Mouse (Mus musculus) forebrain, postnatal 0 days (tissue): ENCODE results near the gene Ccr8. TPM values are rescaled to one million over a fixed set of nuclear protein-coding genes. Genes with fewer than 3 reads are reported as not detected.
"Not testable (repeated sequence)": the region's sequence is repeated elsewhere in the genome, so short reads cannot be mapped to it uniquely, and the experiment has no call there.

Experiments
- ATAC-seq: fragments of 200-750 bp; cut with Nextera tagmentation; 2 replicates; pipeline ENCODE4 v1.8.0; 2017; ENCODE audit warnings: mild to moderate bottlenecking, moderate library complexity
- DNase-seq: peaks from one replicate; pipeline ENCODE4 v3.0.0-alpha.2; 2015
- H3K27ac ChIP-seq: fragments of 300-500 bp; sonication (generic); 2 replicates; pipeline ENCODE4 v1.5.1; 2014; ENCODE audit warnings: low read depth, mild to moderate bottlenecking, antibody characterized with exemption, low read length, moderate library complexity, mixed read lengths
- H3K27me3 ChIP-seq: fragments of 300-500 bp; sonication (generic); 2 replicates; pipeline ENCODE4 v1.6.1; 2014; ENCODE audit warnings: mild to moderate bottlenecking, low read length, mixed read lengths; ENCODE audit not compliant: insufficient read depth
- H3K36me3 ChIP-seq: fragments of 300-500 bp; sonication (generic); 2 replicates; pipeline ENCODE4 v1.6.1; 2014; ENCODE audit warnings: mild to moderate bottlenecking, moderate library complexity; ENCODE audit not compliant: insufficient read depth
- H3K4me1 ChIP-seq: fragments of 300-500 bp; sonication (generic); 2 replicates; pipeline ENCODE4 v1.6.1; 2014; ENCODE audit warnings: antibody characterized with exemption; ENCODE audit not compliant: insufficient read depth
- H3K4me2 ChIP-seq: fragments of 300-500 bp; sonication (generic); 2 replicates; pipeline ENCODE4 v1.6.1; 2014; ENCODE audit warnings: low read depth, mild to moderate bottlenecking, moderate library complexity
- H3K4me3 ChIP-seq: fragments of 300-500 bp; sonication (generic); 2 replicates; pipeline ENCODE4 v1.5.1; 2014; ENCODE audit warnings: low read depth, low read length, mixed read lengths
- H3K9ac ChIP-seq: fragments of 300-500 bp; sonication (generic); 2 replicates; pipeline ENCODE4 v1.6.1; 2014; ENCODE audit warnings: mild to moderate bottlenecking
- H3K9me3 ChIP-seq: fragments of 300-500 bp; sonication (generic); 2 replicates; pipeline ENCODE4 v1.6.1; 2016; ENCODE audit warnings: low read length
- CTCF ChIP-seq: sonication (generic); IDR thresholded peaks from 2 replicates; pipeline ENCODE4 v1.5.1; 2016; ENCODE audit warnings: antibody characterized with exemption, control low read depth, low read depth
- WGBS: fragments of 180-500 bp; shearing (Covaris S2); extraction: QIAGEN DNeasy Blood & Tissue Kit; methylation state at CpG from one replicate; pipeline ENCODE4 v1.1.7; 2014; 5-methylcytosine and 5-hydroxymethylcytosine counted together
- polyA plus RNA-seq: library from polyadenylated mRNA; unstranded; fragments of >200 nt; fragmentation: Nextera tagmentation; extraction: Ambion mirVana; gene quantifications from 2 replicates; pipeline ENCODE4 v1.2.1, GENCODE M21; 2015
- total RNA-seq: library from RNA; depleted of rRNA; stranded (reverse); fragments of >200 nt; gene quantifications from 2 replicates; pipeline ENCODE4 v1.2.3, GENCODE M21; 2014

The Ccr8 gene
- total and polyA plus RNA-seq, 2 experiments from 2014 or later: not detected

DNA sequence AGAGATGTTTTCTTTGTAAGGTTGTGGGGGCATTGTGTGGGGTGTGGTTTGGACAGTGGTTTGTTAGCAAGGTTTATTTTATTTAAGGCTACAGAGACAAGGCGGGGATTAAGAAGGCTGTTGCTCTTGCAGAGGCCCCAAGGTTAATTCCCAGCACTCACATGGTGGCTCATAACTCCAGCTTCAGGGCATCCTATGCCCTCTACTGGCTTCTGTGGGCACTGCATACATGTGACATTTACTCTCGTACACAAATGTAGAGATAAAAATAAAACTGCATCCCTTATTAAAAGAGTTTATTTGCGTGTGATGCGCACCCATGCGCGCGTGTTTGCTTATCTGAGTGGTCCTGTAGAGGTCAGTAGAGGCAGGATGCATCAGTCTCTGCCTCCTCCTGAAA is 2.8 kb upstream of the Ccr8 start:
- Histone ChIP-seq H3K4me3 (no peak overlapping the region), H3K36me3 (no peaks in the 10 kb centered on the region), H3K9ac (no peak overlapping the region), H3K27ac (no peak overlapping the region), H3K4me2 (no peak overlapping the region), H3K27me3 (no peaks in the 10 kb centered on the region), H3K4me1 (no peaks in the 10 kb centered on the region), H3K9me3 (no peaks in the 10 kb centered on the region)
- DNase-seq: no peak
- TF ChIP-seq CTCF: peak; percentile 21; the same call in 1 of the 2 replicates
- no peak for ATAC-seq
- WGBS: 88% methylated on average over 7 of the region's 7 CpGs

DNA sequence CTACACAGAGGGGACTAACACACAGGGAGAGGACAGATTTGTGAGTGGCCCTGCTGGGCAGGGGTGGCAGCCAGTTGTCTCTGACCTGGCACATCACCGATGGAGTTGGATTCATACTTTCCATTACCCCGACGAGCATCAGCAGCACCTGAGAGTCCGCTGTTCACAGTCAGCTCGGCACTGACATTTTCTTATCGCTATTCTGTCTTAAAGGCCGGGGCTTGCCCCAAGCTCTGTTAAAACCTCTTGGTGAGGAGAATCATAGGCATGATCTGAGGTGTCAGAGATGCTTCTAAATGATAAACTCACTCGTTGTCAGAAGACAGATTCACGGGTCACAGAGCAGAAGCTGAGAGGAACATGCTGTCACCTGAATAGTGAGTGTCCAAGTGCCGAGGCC is 828 bp upstream of the Ccr8 start:
- TF ChIP-seq CTCF: no peak
- Histone ChIP-seq H3K36me3 (no peaks in the 10 kb centered on the region), H3K9ac (no peak overlapping the region), H3K27me3 (no peaks in the 10 kb centered on the region), H3K4me2 (no peak overlapping the region), H3K4me1 (no peaks in the 10 kb centered on the region), H3K27ac (no peak overlapping the region), H3K9me3 (no peaks in the 10 kb centered on the region), H3K4me3 (no peak overlapping the region)
- DNase-seq (no peak), ATAC-seq (no peak)
- WGBS: 85% methylated on average over 10 of the region's 10 CpGs

DNA sequence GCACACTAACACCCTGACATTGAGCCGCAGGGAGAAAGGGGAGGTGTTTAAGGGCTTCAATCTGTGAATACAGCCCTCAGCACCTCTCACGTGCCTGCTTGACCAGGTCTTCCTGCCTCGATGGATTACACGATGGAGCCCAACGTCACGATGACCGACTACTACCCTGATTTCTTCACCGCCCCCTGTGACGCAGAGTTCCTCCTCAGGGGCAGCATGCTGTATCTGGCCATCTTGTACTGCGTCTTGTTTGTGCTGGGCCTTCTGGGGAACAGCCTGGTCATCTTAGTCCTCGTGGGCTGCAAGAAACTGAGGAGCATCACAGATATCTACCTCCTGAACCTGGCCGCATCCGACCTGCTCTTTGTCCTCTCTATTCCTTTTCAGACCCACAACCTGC is 1.8 kb downstream of the Ccr8 start:
- Histone ChIP-seq H3K27me3 (no peaks in the 10 kb centered on the region), H3K4me3 (no peak overlapping the region), H3K27ac (no peak overlapping the region), H3K4me1 (no peaks in the 10 kb centered on the region), H3K4me2 (no peak overlapping the region), H3K9me3 (no peaks in the 10 kb centered on the region), H3K36me3 (no peaks in the 10 kb centered on the region), H3K9ac (no peak overlapping the region)
- DNase-seq (no peak), ATAC-seq (no peak)
- no peak for TF ChIP-seq CTCF
- WGBS: 92% methylated on average over 13 of the region's 13 CpGs

DNA sequence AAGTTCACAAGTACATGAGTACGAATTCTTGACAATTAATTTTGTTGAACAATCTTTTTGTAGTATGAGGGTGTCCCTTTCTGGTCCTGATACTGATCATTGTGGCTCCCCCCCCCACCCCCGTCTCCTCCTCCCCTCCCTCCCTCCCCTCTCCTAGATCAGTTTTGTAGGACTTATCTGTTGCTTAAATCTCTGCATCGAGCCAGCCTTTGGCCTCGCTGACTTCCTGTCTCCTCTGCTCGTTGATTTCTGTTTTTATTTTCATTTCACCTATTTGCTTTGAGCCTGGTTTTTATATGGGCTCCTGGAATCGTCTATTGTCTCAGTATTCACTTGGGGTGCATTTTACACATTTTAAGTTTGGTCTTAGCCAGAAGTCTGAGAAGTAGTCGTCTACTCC is 4.0 kb downstream of the Ccr8 start:
- WGBS: 77% methylated on average over 7 of the region's 7 CpGs
- Histone ChIP-seq H3K27me3 (no peaks in the 10 kb centered on the region; the same call in 1 of the 2 replicates), H3K27ac (no peak overlapping the region), H3K4me1 (no peaks in the 10 kb centered on the region), H3K4me2 (no peak overlapping the region), H3K36me3 (no peaks in the 10 kb centered on the region), H3K4me3 (no peak overlapping the region), H3K9me3 (no peaks in the 10 kb centered on the region), H3K9ac (no peak overlapping the region)
- ATAC-seq: no peak
- DNase-seq: no peak
- TF ChIP-seq CTCF: no peak

DNA sequence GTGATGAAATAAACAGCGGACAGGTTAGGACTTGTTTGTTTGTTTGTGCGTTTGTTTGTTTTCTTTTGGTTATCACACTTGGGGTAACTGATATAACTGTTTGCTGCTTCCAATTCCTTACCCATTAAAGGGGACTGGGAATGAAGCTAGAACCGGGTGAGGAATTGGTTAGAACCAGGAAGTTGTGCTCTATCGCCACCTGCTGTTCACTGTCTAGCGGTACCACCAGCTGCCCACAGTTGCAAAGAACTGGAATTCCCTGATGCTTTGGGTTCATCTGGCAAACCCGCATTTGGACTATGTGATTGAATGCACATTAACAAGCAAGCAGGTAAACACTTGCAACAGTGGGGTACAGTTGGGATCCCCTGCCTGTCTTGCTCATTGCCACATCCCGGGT is 6.8 kb downstream of the Ccr8 start:
- Histone ChIP-seq H3K27ac (no peak overlapping the region), H3K9me3 (no peaks in the 10 kb centered on the region), H3K4me3 (no peak overlapping the region), H3K36me3 (no peaks in the 10 kb centered on the region), H3K4me1 (no peaks in the 10 kb centered on the region), H3K4me2 (no peak overlapping the region), H3K27me3 (no peaks in the 10 kb centered on the region; the same call in 1 of the 2 replicates), H3K9ac (no peak overlapping the region)
- WGBS: 20% methylated on average over 7 of the region's 7 CpGs
- peak; percentile 90 for TF ChIP-seq CTCF
- ATAC-seq: peak; percentile 69; the same call in 1 of the 2 replicates
- DNase-seq: peak; percentile 84

DNA sequence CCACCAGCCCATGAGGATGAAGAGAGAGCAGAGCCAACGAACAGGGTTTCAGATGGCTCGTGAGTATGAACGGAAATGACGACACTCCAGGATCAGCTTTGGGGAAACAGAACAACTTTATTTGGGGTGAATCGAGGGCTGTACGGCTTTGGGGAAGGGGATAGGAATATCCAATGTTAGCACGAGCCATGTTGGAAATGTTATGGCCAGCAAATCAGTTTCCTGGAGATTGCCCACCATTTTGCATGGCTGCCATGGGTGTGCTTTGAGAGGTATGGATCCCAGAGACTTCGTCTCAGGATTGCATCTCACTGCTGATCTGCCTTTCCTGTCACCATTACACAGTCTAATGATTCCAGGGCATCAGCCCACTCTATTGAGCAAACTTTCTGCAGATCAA is 7.4 kb downstream of the Ccr8 start:
- Histone ChIP-seq H3K27ac (no peak overlapping the region), H3K4me3 (no peak overlapping the region), H3K4me2 (no peak overlapping the region), H3K4me1 (no peaks in the 10 kb centered on the region), H3K9ac (no peak overlapping the region), H3K27me3 (no peaks in the 10 kb centered on the region; the same call in 1 of the 2 replicates), H3K36me3 (no peaks in the 10 kb centered on the region), H3K9me3 (no peaks in the 10 kb centered on the region)
- DNase-seq (no peak), ATAC-seq (no peak)
- TF ChIP-seq CTCF: no peak
- 86% methylated on average over 8 of the region's 8 CpGs for whole genome bisulfite sequencing

DNA sequence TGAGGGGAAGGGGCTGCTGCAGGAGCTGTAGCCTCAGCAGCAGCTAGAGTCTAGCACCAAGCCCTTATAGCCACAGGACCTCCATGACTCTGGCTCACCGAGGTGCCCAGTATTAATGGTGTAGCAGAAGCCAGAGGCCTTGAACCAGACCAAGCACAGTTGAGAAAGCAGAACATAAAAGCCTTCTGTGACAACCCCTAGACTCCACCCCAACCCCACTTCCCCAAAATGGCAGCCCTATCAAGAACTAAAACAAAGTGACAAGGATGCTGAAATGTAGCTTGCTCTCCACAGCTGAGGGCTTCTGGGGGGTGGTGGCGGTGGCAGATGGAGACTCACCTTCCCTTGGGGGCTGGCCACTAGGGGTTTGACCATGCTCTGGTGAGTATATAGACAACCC is 9.3 kb downstream of the Ccr8 start:
- no peaks in the 10 kb centered on the region for H3K4me1 ChIP-seq
- ATAC-seq: no peak
- H3K4me3 ChIP-seq: no peak overlapping the region
- no peaks in the 10 kb centered on the region for H3K36me3 ChIP-seq
- 93% methylated on average over 2 of the region's 2 CpGs for WGBS
- no peak overlapping the region for H3K4me2 ChIP-seq
- no peak overlapping the region for H3K9ac ChIP-seq
- no peaks in the 10 kb centered on the region for H3K9me3 ChIP-seq
- no peak for DNase-seq
- no peak for TF ChIP-seq CTCF
- H3K27me3 ChIP-seq: no peaks in the 10 kb centered on the region; the same call in 1 of the 2 replicates
- H3K27ac ChIP-seq: no peak overlapping the region

DNA sequence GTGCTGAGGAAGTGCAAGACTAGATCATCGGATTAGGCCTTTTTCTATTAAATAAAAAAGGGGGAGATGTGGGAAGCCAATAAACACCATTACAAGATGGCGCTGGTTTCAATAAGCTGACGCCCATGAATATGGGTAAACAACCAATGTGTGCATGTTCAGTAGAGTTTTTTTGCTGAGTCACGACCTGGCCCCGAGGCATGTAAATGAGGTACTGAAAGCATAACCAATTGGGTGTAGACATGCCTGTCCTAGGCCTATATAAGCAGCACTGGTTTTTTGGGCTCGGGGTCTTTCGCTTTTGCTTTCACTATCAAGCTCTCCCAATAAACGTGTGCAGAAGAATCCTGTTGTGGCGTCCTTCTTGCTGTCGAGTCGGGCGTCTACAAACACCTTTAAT is 17.0 kb downstream of the Ccr8 start:
- DNase-seq, H3K9ac ChIP-seq, H3K4me2 ChIP-seq, H3K27me3 ChIP-seq, H3K4me1 ChIP-seq, ATAC-seq, H3K27ac ChIP-seq, H3K36me3 ChIP-seq, H3K9me3 ChIP-seq, H3K4me3 ChIP-seq: not testable (repeated sequence)
- WGBS: 93% methylated on average over 12 of the region's 12 CpGs
